Mouse (Mus musculus): ENCODE results near the gene Bves.

- TF ChIP-seq GATA1 (IDR thresholded peaks at IDR 0.05; ENCODE audit: borderline replicate concordance, low read length) (no peak), FLI1 (IDR thresholded peaks at IDR 0.05; ENCODE audit: low read length) (no peak)
Measured at GRCm38 (mm10) chr10:45339106-45339505, 3.5 kb downstream of the Bves start.
